Mouse (Mus musculus) spleen, adult 2 months (tissue): ENCODE results near the gene Fam206a. TPM values are rescaled to one million over a fixed set of nuclear protein-coding genes. Genes with fewer than 3 reads are reported as not detected.

Experiments
- DNase-seq, 2 experiments: peaks; one replicate each; pipeline versions ENCODE4 v3.0.0 to v3.0.0-alpha.2; 2012 to 2021; ENCODE audit warnings: low spot score in 2 of 2, low read depth in 1 of 2
- H3K27ac ChIP-seq: fragments of 200-500 bp; 2 replicates; pipeline ENCODE4 v1.5.1; 2012; ENCODE audit warnings: low read length, inconsistent platforms; ENCODE audit not compliant: insufficient read depth
- H3K27me3 ChIP-seq: fragments of 200-500 bp; 2 replicates; pipeline ENCODE4 v1.6.1; 2012; ENCODE audit warnings: mild to moderate bottlenecking, moderate library complexity, low read length, inconsistent platforms; ENCODE audit not compliant: control insufficient read depth, insufficient read depth
- H3K36me3 ChIP-seq: fragments of 200-500 bp; 2 replicates; pipeline ENCODE4 v1.6.1; 2012; ENCODE audit warnings: mild to moderate bottlenecking, low read length, inconsistent platforms; ENCODE audit not compliant: control insufficient read depth, insufficient read depth
- H3K4me1 ChIP-seq: fragments of 200-500 bp; 2 replicates; pipeline ENCODE4 v1.6.1; 2011; ENCODE audit warnings: inconsistent platforms; ENCODE audit not compliant: control insufficient read depth, insufficient read depth, insufficient read length
- H3K4me3 ChIP-seq: fragments of 200-500 bp; 2 replicates; pipeline ENCODE4 v1.5.1; 2011; ENCODE audit warnings: mild to moderate bottlenecking, inconsistent platforms; ENCODE audit not compliant: insufficient read depth, insufficient read length; ENCODE audit errors: extremely low read depth
- CTCF ChIP-seq: fragments of 200-500 bp; IDR thresholded peaks from 2 replicates; pipeline ENCODE4 v1.5.1; 2011; ENCODE audit warnings: mild to moderate bottlenecking, inconsistent platforms; ENCODE audit not compliant: insufficient read depth, insufficient read length, insufficient replicate concordance; ENCODE audit errors: extremely low read depth
- POLR2A ChIP-seq: fragments of 200-500 bp; IDR thresholded peaks from 2 replicates; pipeline ENCODE4 v1.6.1; 2011; ENCODE audit warnings: low read depth, low read length, inconsistent platforms
- WGBS: fragments of 180-500 bp; shearing (Covaris S2); methylation state at CpG from one replicate; pipeline ENCODE4 v1.1.7; 2018; 5-methylcytosine and 5-hydroxymethylcytosine counted together
- polyA plus RNA-seq: library from polyadenylated mRNA; depleted of rRNA; stranded (reverse); fragments of >200 nt; gene quantifications from 2 replicates; pipeline ENCODE4 v1.2.3, GENCODE M21; 2012

The Fam206a gene
- polyA plus RNA-seq, 1 experiment = 3.1 TPM

DNA sequence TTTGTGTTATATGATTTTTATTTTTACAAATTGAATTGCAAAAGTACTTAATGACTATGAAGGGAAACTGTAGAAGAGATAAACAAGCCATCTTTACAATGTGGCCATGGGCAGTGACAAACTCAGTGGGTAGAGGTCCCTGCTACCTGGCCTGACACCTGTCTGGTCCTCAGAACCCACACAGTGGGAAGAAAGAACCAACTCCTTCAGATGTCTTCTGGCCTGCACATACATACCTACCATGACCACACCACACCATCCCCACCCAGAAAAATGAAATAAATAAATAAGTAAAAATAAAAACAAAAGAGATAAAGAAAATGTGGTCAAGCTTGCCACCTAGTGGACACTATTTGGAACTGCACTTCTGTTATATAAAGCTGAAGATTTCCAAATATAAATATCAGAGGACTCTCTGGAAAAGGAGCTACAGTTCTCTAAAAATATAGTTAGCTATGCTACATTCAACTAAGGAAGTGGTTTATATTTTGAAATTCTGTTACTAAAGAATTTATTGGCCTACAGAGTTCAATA is 17.9 kb downstream of the Fam206a start:
- Histone ChIP-seq H3K4me1 (no peaks in the 10 kb centered on the region), H3K27me3 (no peaks in the 10 kb centered on the region), H3K27ac (no peak overlapping the region; the same call in 1 of the 2 replicates), H3K36me3 (no peaks in the 10 kb centered on the region), H3K4me3 (no peak overlapping the region)
- no peak for DNase-seq
- TF ChIP-seq POLR2A = no peak
- TF ChIP-seq CTCF = no peak

DNA sequence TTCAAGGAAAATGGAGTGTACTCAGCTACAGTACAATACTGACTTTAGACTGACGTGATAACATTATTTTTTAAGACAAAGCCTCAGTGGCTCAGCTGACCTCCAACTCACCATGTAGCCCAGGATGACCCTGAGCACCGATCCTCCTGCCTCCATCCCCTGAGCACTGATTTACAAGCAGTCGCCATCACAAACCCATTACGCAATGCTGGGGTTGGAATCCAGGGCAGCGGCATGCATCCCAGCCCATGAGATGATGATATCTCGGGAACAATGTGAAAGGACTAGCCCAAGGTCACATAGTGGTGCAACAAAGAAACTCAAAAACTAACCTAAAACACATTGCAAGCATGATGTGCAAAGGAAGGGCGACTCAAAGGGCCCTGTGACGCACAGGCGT is 22.1 kb downstream of the Fam206a start:
- Histone ChIP-seq H3K27me3 (no peaks in the 10 kb centered on the region), H3K36me3 (no peaks in the 10 kb centered on the region), H3K4me1 (no peaks in the 10 kb centered on the region), H3K4me3 (no peak overlapping the region), H3K27ac (no peak overlapping the region)
- TF ChIP-seq CTCF = no peak
- no peak for TF ChIP-seq POLR2A
- WGBS = 90% methylated on average over 9 of the region's 9 CpGs
- DNase-seq = no peak

DNA sequence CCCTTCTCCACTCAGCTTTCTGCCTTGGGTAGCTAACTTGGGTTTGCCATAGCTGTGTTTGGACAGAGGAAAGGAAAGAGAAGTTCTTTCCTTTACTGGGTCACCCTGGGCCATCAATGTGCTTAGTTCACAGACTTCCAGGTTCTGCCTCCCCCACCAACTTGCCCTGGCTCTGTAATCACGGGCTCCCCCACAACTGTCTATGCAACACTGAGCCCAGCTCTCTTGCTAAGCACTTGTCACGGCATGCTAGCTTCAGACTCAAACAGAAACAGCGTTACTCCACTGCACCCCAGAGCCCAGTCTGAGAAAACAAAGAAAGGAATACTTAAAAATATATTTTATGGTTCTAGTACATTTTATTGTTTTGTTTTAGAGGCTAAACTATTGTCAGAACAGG is 26.8 kb downstream of the Fam206a start:
- H3K27me3 ChIP-seq = no peaks in the 10 kb centered on the region
- 83% methylated on average over 3 of the region's 3 CpGs for WGBS
- no peak overlapping the region for H3K4me3 ChIP-seq
- no peak overlapping the region for H3K27ac ChIP-seq
- DNase-seq = no peak
- no peaks in the 10 kb centered on the region for H3K36me3 ChIP-seq
- TF ChIP-seq CTCF (no peak), POLR2A (no peak)
- H3K4me1 ChIP-seq = peaks cover 9% of the 10 kb centered on the region; the same call in 1 of the 2 replicates

DNA sequence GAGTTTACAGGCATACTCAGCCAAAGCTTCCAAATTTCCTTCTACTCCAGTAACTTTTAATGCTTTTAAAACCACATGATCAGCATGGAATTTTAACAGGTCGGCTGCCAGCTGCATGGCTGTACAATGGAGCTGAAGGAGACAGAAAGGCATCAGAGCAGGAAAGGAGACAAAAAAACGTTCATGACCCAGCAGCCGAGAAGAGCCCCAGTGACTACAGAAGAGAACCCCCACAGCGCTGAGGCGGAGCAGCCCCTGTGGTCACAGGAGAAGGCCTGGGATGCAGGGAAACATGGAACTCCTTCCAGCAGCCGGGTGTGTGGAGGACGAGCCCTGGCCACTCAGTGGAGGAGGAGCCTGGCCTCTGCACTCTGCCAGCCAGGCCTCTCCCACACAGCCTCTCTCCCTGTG is 27.4 kb downstream of the Fam206a start:
- DNase-seq = no peak
- Histone ChIP-seq H3K4me3 (no peak overlapping the region), H3K27ac (no peak overlapping the region), H3K36me3 (no peaks in the 10 kb centered on the region), H3K4me1 (peaks cover 9% of the 10 kb centered on the region; the same call in 1 of the 2 replicates), H3K27me3 (no peaks in the 10 kb centered on the region)
- TF ChIP-seq CTCF (no peak), POLR2A (no peak)
- WGBS = 92% methylated on average over 7 of the region's 7 CpGs

DNA sequence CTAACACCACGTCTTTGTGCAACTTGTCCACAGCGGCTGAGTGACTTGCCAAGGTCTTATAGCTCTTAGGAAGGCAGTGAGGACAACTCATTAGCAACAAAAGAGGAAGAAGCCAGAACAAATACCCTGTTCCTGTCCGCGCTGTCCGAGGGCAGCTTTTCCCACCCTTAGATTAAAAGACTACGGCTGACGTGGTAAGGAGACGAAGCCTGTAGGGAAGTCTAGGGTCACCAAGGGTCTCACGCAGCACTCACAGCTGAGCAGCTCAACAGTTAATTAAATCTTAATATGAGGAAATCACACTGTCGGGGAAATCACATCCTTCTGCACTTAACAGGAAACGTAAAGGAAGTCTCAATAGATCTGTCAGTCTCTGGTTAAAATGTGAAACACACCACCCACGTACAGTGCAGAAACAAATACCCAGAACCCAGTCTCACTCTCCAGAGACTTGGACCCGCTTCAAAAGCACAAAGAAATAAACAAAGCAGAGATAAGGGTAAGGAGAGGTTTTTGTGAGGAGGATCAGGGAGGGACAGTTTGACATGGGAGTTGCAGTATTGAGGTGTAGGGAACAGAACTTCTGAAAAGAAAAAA is 29.0 kb downstream of the Fam206a start:
- Histone ChIP-seq H3K36me3 (no peaks in the 10 kb centered on the region), H3K27ac (peak overlapping the region; percentile 41), H3K27me3 (no peaks in the 10 kb centered on the region), H3K4me1 (peaks cover 9% of the 10 kb centered on the region; the same call in 1 of the 2 replicates), H3K4me3 (peak overlapping the region; percentile 42; the same call in 1 of the 2 replicates)
- WGBS = 39% methylated on average over 13 of the region's 13 CpGs
- no peak for DNase-seq
- TF ChIP-seq CTCF = no peak

DNA sequence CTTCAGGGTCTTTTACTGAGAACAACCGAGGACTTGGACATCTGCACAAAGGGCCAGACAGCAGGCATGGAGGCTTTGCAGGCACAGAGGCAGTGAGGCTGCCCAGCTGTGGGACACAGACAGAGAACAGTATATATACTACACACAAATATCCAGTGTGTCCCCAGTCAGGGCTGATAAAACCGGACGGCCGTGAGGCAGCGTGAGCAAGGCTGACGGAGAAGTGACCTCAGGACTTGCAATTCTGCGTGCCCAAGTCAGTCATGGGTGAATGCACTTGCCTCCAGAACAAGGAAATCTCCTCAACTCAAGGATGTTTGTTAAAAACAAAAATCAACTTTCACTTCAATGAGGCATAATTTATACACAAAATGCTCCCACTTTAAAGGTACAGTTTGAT is 29.9 kb downstream of the Fam206a start:
- H3K4me1 ChIP-seq = peaks cover 9% of the 10 kb centered on the region; the same call in 1 of the 2 replicates
- DNase-seq = no peak
- WGBS = 88% methylated on average over 7 of the region's 7 CpGs
- no peaks in the 10 kb centered on the region for H3K36me3 ChIP-seq
- H3K27me3 ChIP-seq = no peaks in the 10 kb centered on the region
- H3K4me3 ChIP-seq = no peak overlapping the region
- no peak overlapping the region for H3K27ac ChIP-seq
- TF ChIP-seq POLR2A (no peak), CTCF (no peak)

DNA sequence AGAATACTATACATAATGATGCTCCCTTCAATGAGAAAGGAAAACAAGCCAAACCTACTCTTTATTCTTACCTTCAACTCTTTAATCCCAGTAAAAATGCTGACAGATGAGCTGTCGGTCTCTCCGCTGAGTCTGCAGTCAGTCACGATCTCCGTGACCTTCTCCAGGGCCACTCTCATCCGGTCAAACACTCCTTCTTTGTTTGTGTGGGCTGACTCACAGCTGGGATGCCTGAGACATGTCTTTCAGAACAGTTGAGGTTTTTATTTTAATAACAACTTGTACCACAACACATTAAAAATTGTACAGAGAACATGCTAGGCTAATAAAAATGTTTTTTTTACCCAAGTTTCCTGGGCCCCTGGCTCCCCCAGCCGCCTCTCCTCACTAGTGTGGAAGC is 35.5 kb downstream of the Fam206a start:
- 89% methylated on average over 6 of the region's 6 CpGs for WGBS
- no peaks in the 10 kb centered on the region for H3K4me1 ChIP-seq
- no peak overlapping the region for H3K4me3 ChIP-seq
- no peaks in the 10 kb centered on the region; the same call in 1 of the 2 replicates for H3K36me3 ChIP-seq
- no peak overlapping the region for H3K27ac ChIP-seq
- no peak for DNase-seq
- TF ChIP-seq POLR2A = no peak
- TF ChIP-seq CTCF = no peak
- H3K27me3 ChIP-seq = no peaks in the 10 kb centered on the region
